Comparison of ENCODE assay signal across 8 mouse cellular contexts in genomic region chr6:70824987-70825337, GRCm38 (mm10). TPM values are rescaled to one million over a fixed set of nuclear protein-coding genes. Genes with fewer than 3 reads are reported as not detected.
A peak's percentile ranks its signal among the peaks of the same experiment; 100 is the strongest.
DNase-seq lines count a peak whose midpoint lies in the region; ATAC-seq and TF ChIP-seq lines count a peak whose summit lies in the region.

No protein-coding gene starts in this region.

- intact Hi-C loops in heart, adult 2 months (cut with DNase I) = loop anchor here (1.0 kb wide), 1 partner anchor 16 kb away; no protein-coding TSS in a partner anchor

- TF ChIP-seq CTCF in heart, adult 2 months (IDR thresholded peaks at IDR 0.05) = no peak
- TF ChIP-seq CTCF in E14TG2a.4 (conservative IDR thresholded peaks at IDR 0.05; ENCODE audit: low read length) = no peak

- TF ChIP-seq POLR2A in heart, adult 2 months (IDR thresholded peaks at IDR 0.05; ENCODE audit: insufficient read depth, low read depth, low read length) = no peak

- no peaks in the 10 kb centered on the region for H3K9me3 ChIP-seq in E14TG2a.4 (ENCODE audit: low read length)
- H3K9me3 ChIP-seq in hindbrain, embryonic 13.5 days = no peaks in the 10 kb centered on the region
- H3K9me3 ChIP-seq in midbrain, embryonic 11.5 days (ENCODE audit: control insufficient read depth, low read length) = no peaks in the 10 kb centered on the region

- peak overlapping the region; percentile 9; the same call in 1 of the 2 replicates for H3K9ac ChIP-seq in heart, adult 2 months (ENCODE audit: low read depth, low read length)
- H3K9ac ChIP-seq in hindbrain, embryonic 13.5 days = peak overlapping the region; percentile 70; the same call in 1 of the 2 replicates
- peak overlapping the region; percentile 59 for H3K9ac ChIP-seq in midbrain, embryonic 11.5 days (ENCODE audit: low read length)

- peak overlapping the region; percentile 63 for H3K4me3 ChIP-seq in heart, adult 2 months
- peak overlapping the region; percentile 76 for H3K4me3 ChIP-seq in E14TG2a.4 (replicated peaks; ENCODE audit: low read length)
- peak overlapping the region; percentile 45 for H3K4me3 ChIP-seq in hindbrain, embryonic 13.5 days
- peak overlapping the region; percentile 42 for H3K4me3 ChIP-seq in midbrain, embryonic 11.5 days (ENCODE audit: low read depth, low read length)

- peak; percentile 40; the same call in 1 of the 2 replicates for ATAC-seq in hindbrain, embryonic 13.5 days (ENCODE audit: low FRiP score)
- no peak; the same call in 1 of the 2 replicates for ATAC-seq in midbrain, embryonic 11.5 days (ENCODE audit: low FRiP score)

- H3K4me2 ChIP-seq in hindbrain, embryonic 13.5 days = peak overlapping the region; percentile 77
- H3K4me2 ChIP-seq in midbrain, embryonic 11.5 days = peak overlapping the region; percentile 70

- peaks cover 4% of the 10 kb centered on the region for H3K4me1 ChIP-seq in heart, adult 2 months (ENCODE audit: control insufficient read depth, insufficient read depth, low read length)
- peaks cover 20% of the 10 kb centered on the region for H3K4me1 ChIP-seq in E14TG2a.4 (replicated peaks; ENCODE audit: low read depth, low read length)
- H3K4me1 ChIP-seq in hindbrain, embryonic 13.5 days (replicated peaks) = peaks cover 6% of the 10 kb centered on the region
- H3K4me1 ChIP-seq in midbrain, embryonic 11.5 days (ENCODE audit: control insufficient read depth, insufficient read depth, low read length) = no peaks in the 10 kb centered on the region

- H3K27ac ChIP-seq in heart, adult 2 months = peak overlapping the region; percentile 78
- peak overlapping the region; percentile 56; the same call in 1 of the 2 replicates for H3K27ac ChIP-seq in hindbrain, embryonic 13.5 days
- no peak overlapping the region for H3K27ac ChIP-seq in midbrain, embryonic 11.5 days (ENCODE audit: low read depth, low read length)

- no peaks in the 10 kb centered on the region for H3K27me3 ChIP-seq in heart, adult 2 months (ENCODE audit: control insufficient read depth, insufficient read depth, low read length)
- H3K27me3 ChIP-seq in E14TG2a.4 (ENCODE audit: insufficient read depth, low read length) = no peaks in the 10 kb centered on the region
- no peaks in the 10 kb centered on the region for H3K27me3 ChIP-seq in hindbrain, embryonic 13.5 days
- H3K27me3 ChIP-seq in midbrain, embryonic 11.5 days (ENCODE audit: control insufficient read depth, insufficient read depth, low read length) = no peaks in the 10 kb centered on the region

- WGBS in heart, adult 2 months = 44% methylated on average over 4 of the region's 4 CpGs
- 52% methylated on average over 4 of the region's 4 CpGs for WGBS in hindbrain, embryonic 13.5 days
- WGBS in midbrain, embryonic 11.5 days = 54% methylated on average over 4 of the region's 4 CpGs

- TF ChIP-seq EP300 in heart, adult 2 months (IDR thresholded peaks at IDR 0.05; ENCODE audit: insufficient read depth, low read depth, low read length) = no peak

- no peaks in the 10 kb centered on the region; the same call in 1 of the 2 replicates for H3K36me3 ChIP-seq in heart, adult 2 months (ENCODE audit: control insufficient read depth, insufficient read depth, low read length)
- no peaks in the 10 kb centered on the region for H3K36me3 ChIP-seq in E14TG2a.4 (ENCODE audit: insufficient read depth, low read length)
- no peaks in the 10 kb centered on the region for H3K36me3 ChIP-seq in hindbrain, embryonic 13.5 days
- H3K36me3 ChIP-seq in midbrain, embryonic 11.5 days (ENCODE audit: control insufficient read depth, insufficient read depth, low read length) = no peaks in the 10 kb centered on the region

- no peak for DNase-seq in heart, adult 2 months
- DNase-seq in heart, adult 9 months (ENCODE audit: low spot score in 2 of 2) = no peak
- no peak for DNase-seq in midbrain, embryonic 11.5 days (ENCODE audit: low spot score, missing footprints)
- DNase-seq in right cerebral cortex, adult 18-20 months = no peak
- no peak for DNase-seq in adrenal gland, adult 2 months
- no peak for DNase-seq in embryo, embryonic 9.5 days (ENCODE audit: extremely low spot score)

- H3K79me2 ChIP-seq in heart, adult 2 months (replicated peaks; ENCODE audit: control insufficient read depth, insufficient read depth, low read length) = no peaks in the 10 kb centered on the region

RNA-seq across cellular contexts. Expression of gene Eif2ak3, which starts 19.4 kb away (rescaled TPM):
- total RNA-seq in heart, adult 2 months (2021) = 1 to 10 TPM; 8.4 to 8.5 TPM
- polyA plus RNA-seq in heart, adult 2 months (2012; rRNA removed) = 4.0 and 6.9 TPM in 2 replicates
- polyA plus RNA-seq in hindbrain, embryonic 13.5 days (2015; fragmentation: Nextera tagmentation; extraction: Ambion mirVana) = 13.5 and 13.9 TPM in 2 replicates
- 8.9 and 9.8 TPM in 2 replicates for polyA plus RNA-seq in midbrain, embryonic 11.5 days (2014; fragmentation: Nextera tagmentation; extraction: Ambion mirVana)
- total RNA-seq in adrenal gland, adult 2 months (2021) = 10 to 100 TPM; 18.1 to 21.1 TPM
- polyA plus RNA-seq in adrenal gland, adult 2 months (2012; rRNA removed) = 11.5 and 13.2 TPM in 2 replicates

RNA-seq across cellular contexts. Expression of gene Rpia, which starts 32.9 kb away (rescaled TPM):
- 10 to 100 TPM; 12.9 to 15.2 TPM for total RNA-seq in heart, adult 2 months (2021)
- 6.6 and 12.4 TPM in 2 replicates for polyA plus RNA-seq in heart, adult 2 months (2012; rRNA removed)
- 3.2 and 3.3 TPM in 2 replicates for polyA plus RNA-seq in hindbrain, embryonic 13.5 days (2015; fragmentation: Nextera tagmentation; extraction: Ambion mirVana)
- polyA plus RNA-seq in midbrain, embryonic 11.5 days (2014; fragmentation: Nextera tagmentation; extraction: Ambion mirVana) = 1.9 TPM in 2 replicates
- 10 to 100 TPM; 15.6 to 16.8 TPM for total RNA-seq in adrenal gland, adult 2 months (2021)
- 6.2 and 6.9 TPM in 2 replicates for polyA plus RNA-seq in adrenal gland, adult 2 months (2012; rRNA removed)

Comparison
In these comparisons a context has a peak if more than half of its experiments do, and no peak if none do; other contexts are left out.
1. H3K9ac ChIP-seq: peak in every context shown above with its lines; median percentile 70 in hindbrain, embryonic 13.5 days; 59 in midbrain, embryonic 11.5 days; 9 in heart, adult 2 months.